Mouse (Mus musculus) liver, adult 2 months (tissue): ENCODE results near the gene Gm20605. TPM values are rescaled to one million over a fixed set of nuclear protein-coding genes. Genes with fewer than 3 reads are reported as not detected.

ENCODE experiments used
- DNase-seq: peaks from one replicate; pipeline ENCODE4 v3.0.0-alpha.2; 2011; ENCODE audit warnings: low read depth, low spot score; ENCODE audit errors: extremely low read depth
- H3K27ac ChIP-seq: fragments of 200-500 bp; replicated peaks from 2 replicates; pipeline ENCODE4 v1.5.1; 2012; ENCODE audit warnings: low read depth, mild to moderate bottlenecking, control low read depth, inconsistent platforms, low read length; ENCODE audit not compliant: insufficient read depth
- H3K27me3 ChIP-seq: fragments of 200-500 bp; 2 replicates; pipeline ENCODE4 v1.6.1; 2012; ENCODE audit warnings: mild to moderate bottlenecking, moderate library complexity, low read length, inconsistent platforms; ENCODE audit not compliant: control insufficient read depth, insufficient read depth
- H3K36me3 ChIP-seq: fragments of 200-500 bp; 2 replicates; pipeline ENCODE4 v1.6.1; 2012; ENCODE audit warnings: low read length, inconsistent platforms; ENCODE audit not compliant: control insufficient read depth, insufficient read depth
- H3K4me1 ChIP-seq: fragments of 200-500 bp; 2 replicates; pipeline ENCODE4 v1.6.1; 2011; ENCODE audit warnings: low read length; ENCODE audit not compliant: control insufficient read depth, insufficient read depth
- H3K4me3 ChIP-seq: fragments of 200-500 bp; 2 replicates; pipeline ENCODE4 v1.5.1; 2011; ENCODE audit warnings: low read depth, mild to moderate bottlenecking, control low read depth, low read length, moderate library complexity; ENCODE audit not compliant: insufficient read depth
- H3K79me2 ChIP-seq: fragments of 200-500 bp; 2 replicates; pipeline ENCODE4 v1.6.1; 2012; ENCODE audit warnings: inconsistent platforms, mild to moderate bottlenecking, low read length, moderate library complexity; ENCODE audit not compliant: control insufficient read depth, insufficient read depth
- H3K9ac ChIP-seq: fragments of 200-500 bp; 2 replicates; pipeline ENCODE4 v1.6.1; 2012; ENCODE audit warnings: low read depth, mild to moderate bottlenecking, control low read depth, inconsistent platforms, low read length
- CTCF ChIP-seq: fragments of 200-500 bp; IDR thresholded peaks from 2 replicates; pipeline ENCODE4 v1.5.1; 2011; ENCODE audit warnings: low read depth, low read length, control low read depth
- POLR2A ChIP-seq: fragments of 200-500 bp; IDR thresholded peaks from 2 replicates; pipeline ENCODE4 v1.6.1; 2011; ENCODE audit warnings: low read length, control low read depth; ENCODE audit not compliant: insufficient read depth; ENCODE audit errors: extremely low read depth
- WGBS: fragments of 180-500 bp; shearing (Covaris S2); methylation state at CpG from one replicate; pipeline ENCODE4 v1.1.7; 2018; 5-methylcytosine and 5-hydroxymethylcytosine counted together
- polyA plus RNA-seq: library from polyadenylated mRNA; depleted of rRNA; stranded (reverse); fragments of >200 nt; gene quantifications from 2 replicates; pipeline ENCODE4 v1.2.3, GENCODE M21; 2012
- total RNA-seq: library from RNA; depleted of rRNA; stranded (reverse); fragments of >200 nt; gene quantifications from 2 replicates; pipeline ENCODE4 v1.2.3, GENCODE M21; 2014

Gene Gm20605
- total and polyA plus RNA-seq, 2 experiments: 0.74 to 5.6 TPM

GRCm38 (mm10) chr5:137645091-137645651, 16.2 kb downstream of the Gm20605 start:
- WGBS: 3% methylated on average over 44 of the region's 44 CpGs
- TF ChIP-seq CTCF (no peak), POLR2A (no peak)
- Histone ChIP-seq H3K9ac (peak overlapping the region; percentile 36; the same call in 1 of the 2 replicates), H3K27ac (no peak overlapping the region), H3K36me3 (no peaks in the 10 kb centered on the region), H3K4me1 (no peaks in the 10 kb centered on the region), H3K27me3 (no peaks in the 10 kb centered on the region), H3K79me2 (no peaks in the 10 kb centered on the region), H3K4me3 (peak overlapping the region; percentile 41)
- DNase-seq: no peak

DNA sequence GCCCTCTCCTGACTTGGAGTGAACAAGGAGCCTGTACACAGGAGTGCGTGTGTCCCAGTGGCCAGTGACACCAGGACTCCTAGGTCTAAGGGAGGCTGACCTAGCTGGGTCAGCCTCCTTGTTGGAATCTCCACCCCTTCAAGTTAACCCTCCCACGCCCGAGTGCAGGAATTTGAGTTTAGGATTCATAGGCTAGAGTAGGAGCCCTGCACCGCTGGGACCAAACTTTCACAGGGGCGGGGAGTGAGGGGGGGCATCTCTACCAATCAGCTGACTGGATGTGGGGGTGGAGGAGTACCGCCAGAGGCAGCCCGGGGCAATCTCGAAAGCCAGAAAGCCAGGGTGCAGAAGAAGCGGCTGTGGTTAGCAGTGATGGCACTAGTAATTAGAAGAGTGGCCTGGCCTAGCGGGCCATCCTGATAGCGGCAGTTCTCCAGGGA, 16.7 kb downstream of the Gm20605 start, which contains the start of gene Irs3:
Gene Irs3, minus strand, starts transcription at position 63 of the 440 bp plus-strand sequence.
- H3K27me3 ChIP-seq: no peaks in the 10 kb centered on the region
- WGBS: 27% methylated on average over 11 of the region's 11 CpGs
- H3K36me3 ChIP-seq: no peaks in the 10 kb centered on the region
- peak within 1 kb of the TSS; percentile 36; the same call in 1 of the 2 replicates for H3K9ac ChIP-seq
- peak within 1 kb of the TSS; percentile 41 for H3K4me3 ChIP-seq
- peak; percentile 71 for DNase-seq
- H3K4me1 ChIP-seq: no peaks in the 10 kb centered on the region
- H3K79me2 ChIP-seq: no peaks in the 10 kb centered on the region
- TF ChIP-seq CTCF: no peak
- TF ChIP-seq POLR2A: no peak
- no peak within 1 kb of the TSS for H3K27ac ChIP-seq

- no peak overlapping the region for H3K27ac ChIP-seq
- H3K79me2 ChIP-seq: no peaks in the 10 kb centered on the region
- peaks cover 14% of the 10 kb centered on the region; the same call in 1 of the 2 replicates for H3K36me3 ChIP-seq
- no peaks in the 10 kb centered on the region for H3K27me3 ChIP-seq
- peaks cover under 1% of the 10 kb centered on the region; the same call in 1 of the 2 replicates for H3K4me1 ChIP-seq
- TF ChIP-seq POLR2A: no peak
- TF ChIP-seq CTCF: no peak
- 59% methylated on average over 9 of the region's 9 CpGs for WGBS
- DNase-seq: no peak
- no peak overlapping the region for H3K9ac ChIP-seq
- no peak overlapping the region for H3K4me3 ChIP-seq
Observed at GRCm38 (mm10) chr5:137647827-137648601, 19.0 kb downstream of the Gm20605 start.

- Histone ChIP-seq H3K9ac (no peak overlapping the region), H3K4me3 (no peak overlapping the region), H3K27me3 (no peaks in the 10 kb centered on the region), H3K79me2 (no peaks in the 10 kb centered on the region), H3K36me3 (peaks cover 14% of the 10 kb centered on the region; the same call in 1 of the 2 replicates), H3K4me1 (peaks cover 7% of the 10 kb centered on the region; the same call in 1 of the 2 replicates), H3K27ac (no peak overlapping the region)
- no peak for DNase-seq
- no peak for TF ChIP-seq CTCF
- TF ChIP-seq POLR2A: no peak
- 65% methylated on average over 4 of the region's 4 CpGs for WGBS
Observed at GRCm38 (mm10) chr5:137649251-137649650, 20.3 kb downstream of the Gm20605 start.

DNA sequence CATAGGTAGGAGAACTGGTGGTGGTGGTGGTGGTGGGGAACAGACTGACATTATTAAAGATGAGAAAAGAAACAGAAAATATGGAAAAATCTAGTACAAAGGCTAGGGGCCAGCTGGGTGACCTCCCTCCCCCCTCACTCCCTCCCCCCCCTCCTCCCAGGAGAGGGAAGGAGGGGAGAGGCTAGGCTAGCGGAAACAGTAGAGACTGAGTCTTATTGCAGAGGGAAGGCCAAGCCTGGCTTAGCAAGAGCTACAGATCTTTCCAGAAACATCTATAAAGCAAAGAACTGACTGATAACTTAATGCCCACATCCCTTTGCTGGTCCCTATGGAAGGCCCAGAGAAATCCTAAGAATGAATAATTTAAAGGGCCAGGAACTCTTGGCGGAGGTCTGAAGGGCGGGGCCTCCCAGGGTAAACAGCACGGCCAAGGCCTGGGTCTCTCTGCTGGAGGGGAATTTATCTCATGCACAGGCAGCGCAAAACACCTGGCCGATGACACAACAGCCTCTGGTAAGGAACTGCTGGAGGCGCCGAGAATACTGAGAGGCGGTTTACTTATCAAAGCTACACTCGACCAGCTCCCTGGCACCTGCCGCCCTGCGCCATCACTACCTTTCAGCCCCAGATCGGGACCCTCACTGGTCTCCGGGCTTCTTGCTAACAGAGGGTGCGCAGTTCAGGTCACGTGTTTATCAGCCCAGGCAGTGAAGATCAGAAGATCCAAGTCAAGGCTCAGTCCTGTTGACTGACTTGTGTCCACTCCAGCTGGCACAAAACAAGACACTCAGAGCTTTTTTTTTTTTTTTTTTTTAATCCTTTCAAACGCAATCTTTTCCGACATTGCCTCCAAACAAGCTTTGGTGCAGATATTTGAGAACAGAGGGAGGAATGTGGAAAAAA, 20.9 kb downstream of the Gm20605 start:
- Histone ChIP-seq H3K79me2 (no peaks in the 10 kb centered on the region), H3K4me1 (peaks cover 7% of the 10 kb centered on the region; the same call in 1 of the 2 replicates), H3K9ac (no peak overlapping the region), H3K4me3 (no peak overlapping the region), H3K27me3 (no peaks in the 10 kb centered on the region), H3K27ac (no peak overlapping the region), H3K36me3 (peaks cover 16% of the 10 kb centered on the region; the same call in 1 of the 2 replicates)
- TF ChIP-seq POLR2A (no peak), CTCF (no peak)
- DNase-seq: peak; percentile 83
- WGBS: 59% methylated on average over 18 of the region's 18 CpGs
